8 mouse cellular contexts compared by ENCODE assay signal in the genomic region with DNA sequence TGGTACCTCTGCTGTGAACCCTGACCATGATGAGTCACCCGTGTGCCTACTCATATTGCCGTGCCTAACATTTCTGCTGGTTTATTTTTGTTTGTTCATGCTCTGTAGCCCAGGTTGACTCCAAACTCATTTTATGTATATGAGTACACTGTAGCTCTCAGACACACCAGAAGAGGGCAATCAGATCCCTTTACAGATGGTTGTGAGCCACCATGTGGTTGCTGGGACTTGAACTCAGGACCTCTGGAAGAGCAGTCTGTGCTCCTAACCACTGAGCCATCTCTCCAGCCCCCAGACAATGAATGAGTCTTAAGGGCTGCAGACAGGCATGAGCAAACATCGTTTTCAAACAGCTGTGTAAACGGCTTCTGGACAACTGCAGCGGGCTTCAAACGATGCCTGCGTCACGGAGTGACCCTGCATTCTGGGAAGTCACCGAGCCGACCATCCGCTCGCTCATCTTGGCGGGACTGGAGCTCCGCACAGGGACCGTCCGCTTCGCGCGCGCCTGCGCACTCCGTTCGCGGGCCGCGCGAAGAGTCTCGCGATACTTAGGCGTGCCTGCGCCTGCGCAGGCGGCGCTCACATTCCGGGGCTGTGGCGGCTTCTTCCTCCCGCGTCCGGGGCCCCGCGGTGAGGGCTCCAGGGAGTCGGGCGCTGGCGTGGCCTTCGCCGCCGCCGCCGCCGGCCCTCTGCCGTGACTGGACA. TPM values are rescaled to one million over a fixed set of nuclear protein-coding genes. Genes with fewer than 3 reads are reported as not detected.
DNase-seq lines count a peak whose midpoint lies in the region; ATAC-seq lines count a peak whose summit lies in the region.

A gene (plus strand): TSS at position 590 of the 708 bp plus-strand sequence.

- DNase-seq in adipocyte (ENCODE audit: low spot score): peak; percentile 87
- DNase-seq in embryo, embryonic 10 days (ENCODE audit: low spot score): peak; percentile 94
- DNase-seq in gastrocnemius, postnatal 14 days: peak; percentile 89
- peak; percentile 83 to 95 for DNase-seq in left cerebral cortex, postnatal 10 days (ENCODE audit: extremely low spot score in 1 of 2, low spot score in 2 of 2)
- DNase-seq in right cerebral cortex, postnatal 25 days: peak; percentile 91
- DNase-seq in urinary bladder, postnatal 4 days (ENCODE audit: low spot score in 2 of 2): peak; percentile 88 to 89

- ATAC-seq in inflammation-experienced regulatory T-cells, adult 6 months: peak; percentile 88
- ATAC-seq in megakaryocyte-erythroid progenitor cell, adult 5-6 weeks (replicated peaks; ENCODE audit: low FRiP score, low TSS enrichment, poor library complexity, severe bottlenecking): peak; percentile 89

- intact Hi-C loops in gastrocnemius, postnatal 14 days (cut with DNase I; ENCODE audit: low total_unique reads): loop anchor here (5.0 kb wide), 1 partner anchor 35 kb away; a partner anchor contains a TSS
- intact Hi-C loops in left cerebral cortex, postnatal 10 days (cut with DNase I): no loop called here

RNA-seq across cellular contexts. Expression of the gene that starts here (rescaled TPM):
- 10 to 100 TPM; 30.9 to 32.9 TPM for total RNA-seq in gastrocnemius, postnatal 14 days (2021)
- polyA plus RNA-seq in inflammation-experienced regulatory T-cells, adult 6 months (2017; shearing (Covaris generic)): 10 to 100 TPM in 2 of 3 experiments, 1 to 10 TPM in 1; 9.8 to 15.8 (median 15.6) TPM
- 10 to 100 TPM; 90.4 to 92.0 TPM for total RNA-seq in left cerebral cortex, postnatal 10 days (2021)
- total RNA-seq in megakaryocyte-erythroid progenitor cell, adult 5-6 weeks (2014; fragmentation: Nextera tagmentation): 37.2 and 38.5 TPM in 2 replicates
- 25.8 and 36.3 TPM in 2 replicates for total RNA-seq in megakaryocyte-erythroid progenitor cell, adult 5-6 weeks (2017)

Comparison
In these comparisons a context has a peak if more than half of its experiments do, and no peak if none do; other contexts are left out.
1. Peak in every context shown above with its lines: DNase-seq and ATAC-seq.